Mouse (Mus musculus) inflammation-experienced regulatory T-cells, adult 6 months (primary cell): ENCODE results near the gene Ankrd33b. TPM values are rescaled to one million over a fixed set of nuclear protein-coding genes. Genes with fewer than 3 reads are reported as not detected.

Experiments
- ATAC-seq: one replicate; pipeline ENCODE4 v1.8.0; 2017
- polyA plus RNA-seq, 3 experiments: library from polyadenylated mRNA; unstranded; fragments of 100-300 nt; shearing (Covaris generic); gene quantifications; one replicate each; pipeline ENCODE4 v1.2.1; 2017

The Ankrd33b gene
- polyA plus RNA-seq, 3 experiments from 2014 or later, result not detected

GRCm38 (mm10) chr15:31262361-31262760 is 105.2 kb downstream of the Ankrd33b start:
- no peak for ATAC-seq

GRCm38 (mm10) chr15:31261094-31261493 is 106.4 kb downstream of the Ankrd33b start:
- ATAC-seq, result no peak

DNA sequence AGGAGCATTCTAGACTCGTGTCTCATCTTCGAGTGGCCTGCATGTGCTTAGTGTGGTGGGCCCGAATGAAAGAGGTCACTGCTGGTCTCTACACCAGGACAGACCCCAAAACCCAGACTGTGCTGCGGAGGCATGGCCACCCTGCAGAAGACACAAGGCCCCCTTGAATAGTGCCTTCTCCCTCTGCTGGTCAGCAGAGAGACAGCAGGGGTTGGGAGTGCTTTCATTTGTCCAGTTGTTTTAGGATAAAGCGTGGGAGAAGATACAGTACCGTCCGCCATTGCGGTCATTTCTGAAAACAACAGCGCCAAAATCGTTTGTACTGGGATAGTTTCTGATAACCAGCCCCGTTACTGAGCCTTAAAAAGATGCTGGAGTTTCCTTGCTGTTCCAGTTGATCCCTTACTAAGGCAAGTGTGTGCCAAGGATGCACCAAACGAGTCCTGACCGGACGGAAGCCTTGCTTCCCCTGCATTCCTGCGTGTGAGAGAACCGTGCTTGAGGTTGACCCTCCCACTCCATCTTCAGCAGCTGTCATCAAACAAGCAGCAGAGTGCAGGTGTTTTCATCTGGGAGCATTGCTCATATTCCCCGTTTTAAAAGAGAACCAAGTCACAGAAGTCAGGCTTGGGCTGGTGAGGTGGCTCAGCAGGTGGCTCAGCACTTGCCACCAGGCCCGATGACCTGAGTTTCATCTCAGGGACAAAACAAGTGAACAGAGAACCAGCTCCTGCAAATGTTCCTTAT is 108.7 kb downstream of the Ankrd33b start:
- no peak for ATAC-seq

- ATAC-seq, result no peak
These were observed 109.4 kb downstream of the Ankrd33b start for GRCm38 (mm10) chr15:31258029-31258692.

DNA sequence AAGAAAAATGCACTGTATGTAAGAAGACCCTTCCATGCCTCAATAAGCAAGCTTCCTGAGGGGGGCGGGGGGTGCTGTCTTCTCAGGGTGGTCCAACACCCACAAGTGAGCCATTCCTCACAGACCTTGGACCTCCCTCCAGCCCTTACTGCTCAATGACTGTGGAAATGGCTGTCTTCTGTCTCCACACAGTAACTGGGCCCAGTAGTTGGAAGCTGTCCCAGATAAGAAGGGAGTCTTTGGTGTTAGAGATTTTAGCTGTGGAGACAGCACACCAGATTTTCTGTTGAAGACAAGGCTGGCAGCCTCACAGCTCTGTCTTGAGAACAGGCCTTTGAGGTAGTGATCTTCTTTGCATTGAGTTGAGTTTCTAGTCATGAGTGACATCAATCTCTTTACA is 110.2 kb downstream of the Ankrd33b start:
- no peak for ATAC-seq

DNA sequence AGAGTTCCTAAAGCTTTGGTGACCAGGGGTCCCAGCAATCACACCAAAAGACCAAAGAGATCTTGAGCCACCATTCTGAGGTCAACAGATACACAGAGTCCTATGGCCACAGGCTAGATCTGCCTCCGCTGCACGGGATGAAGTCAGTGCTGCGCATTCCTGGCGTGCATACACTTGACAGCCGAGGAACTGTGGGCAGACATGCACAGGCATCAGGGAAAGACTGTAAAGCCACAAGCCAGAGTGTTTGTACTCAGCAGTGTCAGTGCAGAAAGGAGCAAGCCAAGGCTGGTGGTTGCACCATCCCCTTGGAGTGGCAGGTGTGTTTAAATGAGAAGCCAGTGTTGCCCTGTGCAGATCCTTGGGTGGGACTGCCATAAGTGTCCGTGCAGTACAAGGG is 111.8 kb downstream of the Ankrd33b start:
- no peak for ATAC-seq

- no peak for ATAC-seq
These were observed 112.5 kb downstream of the Ankrd33b start for GRCm38 (mm10) chr15:31254939-31255535.

- ATAC-seq, result no peak
These were observed 113.6 kb downstream of the Ankrd33b start for GRCm38 (mm10) chr15:31253963-31254362.

- no peak for ATAC-seq
These were observed 114.1 kb downstream of the Ankrd33b start for GRCm38 (mm10) chr15:31253380-31253779.

DNA sequence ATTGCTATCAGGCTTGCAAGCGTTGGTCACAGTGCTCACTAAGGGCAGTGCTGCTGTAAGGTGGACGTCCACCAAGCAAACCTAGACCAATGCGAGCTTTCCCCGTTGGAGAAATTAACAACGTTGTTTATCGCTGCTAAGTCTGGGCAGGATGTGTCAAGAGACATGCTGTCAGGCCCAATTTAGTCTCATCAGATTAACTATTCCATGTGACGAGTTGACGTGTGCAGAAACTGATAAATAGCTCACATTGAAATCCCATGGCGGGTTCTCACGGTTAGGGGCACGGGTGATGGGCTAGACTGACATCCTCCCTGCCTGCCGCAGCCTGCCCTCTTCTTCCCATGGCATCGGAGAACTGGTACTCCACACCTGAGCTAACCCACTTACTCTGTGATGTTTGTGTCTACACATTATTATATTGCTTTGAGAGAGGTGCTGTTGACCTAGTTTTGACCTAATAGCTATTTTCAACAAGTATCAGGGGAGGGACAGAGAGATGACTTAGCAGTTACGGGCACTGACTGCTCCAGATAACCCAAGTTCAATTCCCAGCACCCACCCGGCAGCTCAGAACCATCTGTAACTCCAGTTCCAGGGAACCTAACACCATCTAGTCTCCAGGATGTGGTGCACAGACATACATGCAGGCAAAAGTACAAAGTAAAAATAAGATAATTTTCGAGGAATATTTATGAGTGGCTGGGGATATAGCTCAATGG is 114.8 kb downstream of the Ankrd33b start:
- no peak for ATAC-seq

DNA sequence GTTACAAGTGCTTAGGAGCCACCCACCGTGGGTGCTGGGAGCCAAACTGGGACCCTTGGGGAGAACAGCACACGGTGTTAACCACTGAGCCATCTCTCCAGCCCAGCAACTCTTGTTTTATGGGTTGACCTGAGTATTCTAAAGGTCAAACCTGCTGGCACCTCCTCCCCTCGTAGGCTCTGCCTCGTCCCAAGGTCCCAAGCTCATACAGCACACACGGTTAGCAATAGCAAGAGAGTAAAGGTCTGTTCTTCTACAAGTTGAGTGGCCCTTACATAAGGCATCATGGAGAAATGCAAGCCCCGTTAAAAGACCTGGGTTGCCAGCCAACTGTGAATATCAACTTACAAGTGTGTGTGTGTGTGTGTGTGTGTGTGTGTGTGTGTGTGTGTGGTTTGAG is 116.3 kb downstream of the Ankrd33b start:
- ATAC-seq, result no peak

DNA sequence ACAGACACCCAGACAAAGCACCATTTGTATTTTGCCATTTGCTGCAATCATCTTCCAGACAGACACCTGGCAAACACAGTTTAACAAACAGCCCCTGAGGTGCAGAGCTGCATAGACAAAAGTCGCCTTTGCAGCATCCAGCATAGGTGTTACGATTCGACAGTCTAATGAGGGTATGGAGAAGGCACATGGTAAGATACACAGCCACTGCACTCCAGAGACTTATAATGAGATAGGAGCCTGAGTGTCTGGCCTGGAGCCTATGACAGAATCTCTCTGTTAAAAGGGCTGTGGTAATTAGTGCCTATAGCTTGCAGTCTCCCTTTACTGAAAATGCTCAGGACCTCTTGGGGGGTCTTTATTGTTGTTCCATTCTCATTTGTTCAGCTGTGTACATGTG is 116.8 kb downstream of the Ankrd33b start:
- no peak for ATAC-seq

GRCm38 (mm10) chr15:31250027-31250426 is 117.5 kb downstream of the Ankrd33b start:
- ATAC-seq, result no peak

- ATAC-seq, result no peak
These were observed 118.6 kb downstream of the Ankrd33b start for GRCm38 (mm10) chr15:31248882-31249281.

- ATAC-seq, result no peak
These were observed 120.5 kb downstream of the Ankrd33b start for GRCm38 (mm10) chr15:31247035-31247434.

DNA sequence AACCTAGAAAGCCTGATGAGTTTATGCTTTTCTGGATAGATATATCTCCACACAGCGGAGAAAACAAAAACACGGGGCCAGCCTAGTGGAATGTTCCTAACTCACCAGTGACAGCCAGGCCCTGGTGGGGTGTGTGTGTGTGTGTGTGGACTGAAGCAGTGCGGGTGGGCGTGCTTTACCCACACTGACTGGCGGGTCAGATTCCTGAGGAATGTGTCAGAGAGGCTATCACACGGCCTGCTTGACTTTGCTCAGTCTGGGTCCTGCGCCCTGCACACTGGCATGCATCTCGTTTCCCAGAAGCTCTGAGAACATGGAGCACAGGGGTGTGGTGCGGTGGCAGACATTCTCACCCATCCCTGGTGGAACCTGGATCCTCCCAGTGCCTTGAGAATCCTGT is 121.6 kb downstream of the Ankrd33b start:
- ATAC-seq, result no peak

DNA sequence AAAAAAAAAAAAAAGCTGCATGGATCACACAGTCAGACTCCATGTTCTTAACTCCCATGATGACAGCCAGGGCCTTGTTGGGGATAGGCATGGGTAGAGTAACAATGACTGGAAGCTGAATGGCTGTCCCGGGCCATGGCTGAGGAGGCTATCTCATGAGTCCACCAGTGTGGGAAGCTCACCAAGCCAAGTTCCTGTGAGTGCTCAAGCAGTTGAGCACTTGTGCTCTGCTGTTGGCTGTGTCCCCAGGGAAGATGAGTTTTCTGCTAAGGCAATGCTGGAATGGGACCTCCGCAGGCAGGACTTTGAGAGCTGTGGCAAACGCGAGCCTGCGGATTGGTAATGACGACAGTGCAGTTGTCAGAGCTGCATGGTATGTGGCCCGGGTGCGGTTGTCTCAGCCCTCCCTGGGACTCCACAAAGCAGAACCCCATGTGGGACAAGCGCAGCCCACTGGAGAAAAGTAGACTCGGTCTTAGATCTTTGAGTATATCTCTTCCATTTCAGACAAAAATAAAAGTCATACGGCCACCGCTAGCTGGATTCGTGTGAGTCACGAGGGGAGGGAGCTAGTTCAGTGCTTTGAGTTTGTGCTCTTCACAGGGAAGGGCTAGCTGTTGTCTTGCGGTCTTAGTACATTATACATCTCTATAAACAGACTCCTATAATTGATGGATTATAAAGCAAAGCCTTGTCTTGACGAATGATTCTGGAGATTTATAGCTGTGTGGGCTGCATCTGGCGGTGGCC is 122.7 kb downstream of the Ankrd33b start:
- ATAC-seq, result no peak

- ATAC-seq, result no peak
These were observed 124.3 kb downstream of the Ankrd33b start for GRCm38 (mm10) chr15:31243260-31243659.
